In the genomic region with DNA sequence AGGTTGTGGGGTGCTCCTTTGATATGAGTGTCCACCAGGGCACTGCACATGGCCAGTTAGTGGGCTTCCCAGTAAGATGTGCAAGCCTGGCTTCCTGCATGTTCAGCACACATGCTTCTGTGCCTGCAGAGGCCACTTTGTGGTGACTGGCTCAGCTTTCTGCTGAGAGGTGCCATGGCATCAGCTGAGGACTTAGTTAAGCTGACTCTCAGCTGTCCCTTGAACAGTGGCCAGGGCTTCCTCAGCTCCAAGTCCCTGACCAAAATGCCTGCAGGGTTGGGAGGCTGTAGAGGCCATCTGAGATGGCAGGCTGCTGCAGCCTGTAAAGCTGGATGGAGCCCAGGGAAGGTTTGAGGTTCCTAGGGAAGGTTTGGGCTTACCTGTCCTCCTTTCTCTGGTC, we compare ENCODE assay signal across 20 mouse cellular contexts. TPM values are rescaled to one million over a fixed set of nuclear protein-coding genes. Genes with fewer than 3 reads are reported as not detected.
DNase-seq lines count a peak whose midpoint lies in the region; ATAC-seq and TF ChIP-seq lines count a peak whose summit lies in the region.
"Had no signal": no experiment of that assay in that cellular context is flagged by ENCODE, and none has a peak within 500 bp of the region (broad histone marks: within the 10 kb centered on the region; RNA-seq: fewer than 3 reads in every experiment).

No protein-coding gene starts in this region.

- intact Hi-C loops in left cerebral cortex, postnatal 4 days (cut with DNase I), result no loop called here
- intact Hi-C loops in gastrocnemius, adult 2 months (cut with DNase I), result no loop called here

- TF ChIP-seq CTCF in gastrocnemius, adult 2 months (IDR thresholded peaks at IDR 0.05), result no peak

- H3K4me3 ChIP-seq in gastrocnemius, adult 2 months, result no peak overlapping the region
- no peak overlapping the region for H3K4me3 ChIP-seq in forebrain, embryonic 16.5 days (replicated peaks; ENCODE audit: low read length)
- H3K4me3 ChIP-seq: heart, embryonic 12.5 days; hindbrain, embryonic 12.5 days; limb, embryonic 15.5 days; liver, embryonic 15.5 days had no signal

- H3K36me3 ChIP-seq in forebrain, embryonic 16.5 days (ENCODE audit: control insufficient read depth, insufficient read depth), result no peaks in the 10 kb centered on the region
- H3K36me3 ChIP-seq: hindbrain, embryonic 12.5 days; liver, embryonic 15.5 days had no signal

- H3K27me3 ChIP-seq in forebrain, embryonic 16.5 days (replicated peaks; ENCODE audit: control insufficient read depth, insufficient read depth, low read length), result no peaks in the 10 kb centered on the region
- H3K27me3 ChIP-seq: CH12.LX; heart, embryonic 12.5 days; hindbrain, embryonic 12.5 days; limb, embryonic 15.5 days; liver, embryonic 15.5 days had no signal

- no peak for ATAC-seq in forebrain, embryonic 16.5 days
- ATAC-seq: lung, postnatal 0 days had no signal

- peak overlapping the region; percentile 57; the same call in 1 of the 2 replicates for H3K27ac ChIP-seq in gastrocnemius, adult 2 months
- H3K27ac ChIP-seq in forebrain, embryonic 16.5 days (ENCODE audit: low read length), result no peak overlapping the region
- H3K27ac ChIP-seq: hindbrain, embryonic 12.5 days; kidney, postnatal 0 days; limb, embryonic 15.5 days; liver, embryonic 15.5 days had no signal

- no peak overlapping the region for H3K4me2 ChIP-seq in forebrain, embryonic 16.5 days (ENCODE audit: low read length)
- H3K4me2 ChIP-seq: heart, embryonic 12.5 days; hindbrain, embryonic 12.5 days; limb, embryonic 15.5 days; liver, embryonic 15.5 days had no signal

- H3K9ac ChIP-seq in forebrain, embryonic 16.5 days (replicated peaks; ENCODE audit: low read depth, low read length), result no peak overlapping the region
- H3K9ac ChIP-seq: heart, embryonic 12.5 days; hindbrain, embryonic 12.5 days; limb, embryonic 15.5 days; liver, embryonic 15.5 days had no signal

- peak; percentile 64 for DNase-seq in left cerebral cortex, postnatal 4 days
- no peak for DNase-seq in left cerebral cortex, adult 8-10 months (ENCODE audit: low spot score in 2 of 2)
- peak; percentile 78 for DNase-seq in cerebellum, adult 8-10 months
- peak; percentile 84 for DNase-seq in gastrocnemius, adult 2 months
- DNase-seq in layer of hippocampus, postnatal 10 days (ENCODE audit: low spot score in 2 of 2), result no peak
- DNase-seq in urinary bladder, postnatal 10 days (ENCODE audit: low spot score), result no peak
- DNase-seq: embryo, embryonic 11 days; heart, postnatal 14 days; kidney, adult 18-20 months; layer of hippocampus, postnatal 36 days; spleen, adult 18-20 months; thymus, postnatal 36 days had no signal

- H3K9me3 ChIP-seq in forebrain, embryonic 16.5 days (ENCODE audit: control insufficient read depth, low read length), result no peaks in the 10 kb centered on the region
- H3K9me3 ChIP-seq: heart, embryonic 12.5 days; hindbrain, embryonic 12.5 days; limb, embryonic 15.5 days; liver, embryonic 15.5 days had no signal

- H3K4me1 ChIP-seq in forebrain, embryonic 16.5 days (replicated peaks; ENCODE audit: control insufficient read depth, insufficient read depth, low read length), result no peaks in the 10 kb centered on the region; the same call in 1 of the 2 replicates
- H3K4me1 ChIP-seq: hindbrain, embryonic 12.5 days had no signal

RNA-seq across cellular contexts. Expression of gene Inpp5a, which starts 19.1 kb away (rescaled TPM):
- total RNA-seq in left cerebral cortex, postnatal 4 days (2021), result 10 to 100 TPM; 28.6 to 29.6 TPM
- 10 to 100 TPM; 55.8 to 63.9 (median 59.9) TPM for total RNA-seq in left cerebral cortex, adult 8-10 months (2022)
- total RNA-seq in gastrocnemius, adult 2 months (2021), result 10 to 100 TPM; 77.2 to 95.0 TPM
- 10 to 100 TPM; 41.2 to 43.2 TPM for total RNA-seq in layer of hippocampus, postnatal 10 days (2021)
- 9.3 and 11.2 TPM in 2 replicates for polyA plus RNA-seq in forebrain, embryonic 16.5 days (2015; fragmentation: Nextera tagmentation; extraction: Ambion mirVana)

Comparison
In these comparisons a context has a peak if more than half of its experiments do, and no peak if none do; other contexts are left out.
1. DNase-seq: peak in left cerebral cortex, postnatal 4 days (single experiment), cerebellum, adult 8-10 months (single experiment) and gastrocnemius, adult 2 months (single experiment); none in left cerebral cortex, adult 8-10 months (0 of 2), layer of hippocampus, postnatal 10 days (0 of 2) and urinary bladder, postnatal 10 days (single experiment).